Mouse (Mus musculus): Measurements from ENCODE around the gene Alg3. TPM values are rescaled to one million over a fixed set of nuclear protein-coding genes. Genes with fewer than 3 reads are reported as not detected.

The Alg3 gene
- 53.4 and 55.4 TPM in 2 replicates for polyA plus RNA-seq (2014; fragmentation: Nextera tagmentation; extraction: Ambion mirVana)

DNA sequence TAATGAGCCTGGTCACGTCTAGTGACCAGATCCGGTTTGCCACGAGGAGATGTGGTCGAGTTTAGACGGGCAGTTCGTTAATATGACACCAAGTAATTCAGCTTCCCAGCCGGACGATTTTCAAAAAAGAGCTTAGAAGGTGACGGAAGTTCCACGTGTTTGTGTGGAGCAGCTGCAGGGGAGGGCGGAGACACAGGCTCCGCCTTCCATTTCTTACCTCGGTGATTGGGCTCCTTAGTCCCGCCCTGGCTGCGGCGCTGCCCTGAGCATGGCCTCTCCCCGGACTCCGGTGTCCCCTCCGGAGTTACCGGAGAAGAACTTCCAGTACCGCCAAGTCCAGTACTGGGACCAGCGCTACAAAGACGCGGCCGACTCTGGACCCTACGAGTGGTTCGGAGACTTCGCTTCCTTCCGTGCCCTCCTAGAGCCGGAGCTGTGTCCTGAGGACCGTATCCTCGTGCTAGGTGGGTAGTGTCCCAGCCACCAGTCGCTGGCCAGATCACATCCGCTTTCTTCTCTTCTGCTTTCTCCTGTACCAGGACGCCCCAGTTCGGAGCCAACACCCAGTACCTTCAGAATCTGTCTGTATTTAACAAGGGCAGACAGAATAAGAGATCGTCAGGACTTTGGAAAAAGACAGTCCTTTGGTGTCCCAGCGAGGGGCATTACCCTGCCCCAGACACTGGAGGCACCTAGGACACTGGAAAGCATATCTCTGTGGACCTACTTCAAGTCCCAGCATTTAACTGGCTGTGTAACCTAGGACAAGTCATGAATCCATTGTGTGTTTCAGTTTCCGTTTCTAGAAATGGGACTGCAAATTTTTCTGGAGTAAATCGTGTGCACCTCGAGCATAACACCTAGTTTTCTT is at the start of gene Alg3, which contains the start of the genes Eef1akmt4 and Gm49333:
Alg3 (minus strand) TSS at position 379 of the 871 bp plus-strand sequence.
Eef1akmt4 (plus strand) TSS at position 237 of the 871 bp plus-strand sequence.
Gm49333 (plus strand) TSS at position 254 of the 871 bp plus-strand sequence.
- no peaks in the 10 kb centered on the region for H3K27me3 ChIP-seq (ENCODE audit: control insufficient read depth, insufficient read depth, low read length)
- H3K27ac ChIP-seq (replicated peaks; ENCODE audit: low read depth, low read length), result peak within 1 kb of the TSS; percentile 60; the same call in 1 of the 2 replicates
- H3K9ac ChIP-seq (ENCODE audit: low read length), result peak within 1 kb of the TSS; percentile 88
- peaks cover 7% of the 10 kb centered on the region; the same call in 1 of the 2 replicates for H3K36me3 ChIP-seq (ENCODE audit: control insufficient read depth, insufficient read depth, low read length)
- peaks cover 3% of the 10 kb centered on the region; the same call in 1 of the 2 replicates for H3K4me1 ChIP-seq (ENCODE audit: control insufficient read depth, insufficient read depth, low read length)
- DNase-seq (ENCODE audit: low spot score) (peak; percentile 86), ATAC-seq (ENCODE audit: insufficient number of reproducible peaks, low FRiP score, low TSS enrichment, low read depth) (peak; percentile 97)
- H3K4me2 ChIP-seq (ENCODE audit: low read depth, severe bottlenecking), result peak within 1 kb of the TSS; percentile 87
- peak within 1 kb of the TSS; percentile 68 for H3K4me3 ChIP-seq (ENCODE audit: low read depth, low read length)
- H3K9me3 ChIP-seq (ENCODE audit: control insufficient read depth, low read length), result no peaks in the 10 kb centered on the region
- 3% methylated on average over 41 of the region's 41 CpGs for WGBS

DNA sequence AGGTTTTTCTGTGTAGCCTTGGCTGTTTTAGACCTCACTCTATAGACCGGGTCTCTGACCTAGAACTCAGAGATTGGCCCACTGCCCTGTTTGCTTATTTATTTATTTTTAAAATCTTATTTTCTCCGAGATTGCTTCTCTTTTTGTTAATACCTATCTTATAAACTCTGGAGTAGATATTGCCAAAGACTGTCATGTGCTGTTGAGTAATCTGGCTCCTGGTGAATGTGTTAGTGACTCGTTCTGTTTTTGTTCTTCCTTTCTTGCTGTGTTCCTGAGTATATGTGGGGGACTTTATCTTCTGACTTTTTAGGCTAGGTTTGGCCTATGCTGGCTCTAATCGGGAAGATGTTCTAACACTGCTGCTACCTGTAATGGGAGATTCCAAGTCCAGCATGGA is 46.1 kb upstream of the Alg3 start:
- no peaks in the 10 kb centered on the region for H3K9me3 ChIP-seq (ENCODE audit: control insufficient read depth, low read length)
- H3K27ac ChIP-seq (replicated peaks; ENCODE audit: low read depth, low read length), result no peak overlapping the region
- H3K36me3 ChIP-seq (ENCODE audit: control insufficient read depth, insufficient read depth, low read length), result peaks cover 50% of the 10 kb centered on the region
- ATAC-seq (ENCODE audit: insufficient number of reproducible peaks, low FRiP score, low TSS enrichment, low read depth) (no peak), DNase-seq (ENCODE audit: low spot score) (no peak)
- WGBS, result 91% methylated on average over 4 of the region's 4 CpGs
- no peak overlapping the region for H3K4me2 ChIP-seq (ENCODE audit: low read depth, severe bottlenecking)
- H3K4me3 ChIP-seq (ENCODE audit: low read depth, low read length), result no peak overlapping the region
- H3K27me3 ChIP-seq (ENCODE audit: control insufficient read depth, insufficient read depth, low read length), result no peaks in the 10 kb centered on the region
- 0 out of 2 replicates have a peak, but pooled peaks cover 2% of the 10 kb centered on the region for H3K4me1 ChIP-seq (ENCODE audit: control insufficient read depth, insufficient read depth, low read length)
- no peak overlapping the region for H3K9ac ChIP-seq (ENCODE audit: low read length)

DNA sequence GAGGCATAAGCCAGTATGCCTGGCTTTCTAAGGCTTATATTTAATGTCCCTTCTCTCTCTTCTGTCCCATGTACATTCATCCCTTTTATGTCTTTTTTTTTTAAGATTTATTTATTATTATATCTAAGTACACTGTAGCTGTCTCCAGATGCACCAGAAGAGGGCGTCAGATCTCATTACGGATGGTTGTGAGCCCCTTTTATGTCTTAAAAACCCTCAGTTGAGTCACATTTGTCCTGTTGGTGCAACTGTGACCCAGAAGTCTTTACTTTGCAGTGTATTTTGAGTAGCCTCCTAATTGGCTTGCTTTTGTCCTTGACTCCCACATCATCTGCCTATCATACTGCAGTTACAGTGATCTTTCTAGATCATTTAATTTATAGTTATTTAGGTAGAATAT is 41.8 kb upstream of the Alg3 start:
- no peak overlapping the region for H3K4me2 ChIP-seq (ENCODE audit: low read depth, severe bottlenecking)
- DNase-seq (ENCODE audit: low spot score), result no peak
- no peak for ATAC-seq (ENCODE audit: insufficient number of reproducible peaks, low FRiP score, low TSS enrichment, low read depth)
- peaks cover 7% of the 10 kb centered on the region; the same call in 1 of the 2 replicates for H3K4me1 ChIP-seq (ENCODE audit: control insufficient read depth, insufficient read depth, low read length)
- 57% methylated on average over 2 of the region's 2 CpGs for WGBS
- H3K9ac ChIP-seq (ENCODE audit: low read length), result no peak overlapping the region
- no peaks in the 10 kb centered on the region for H3K9me3 ChIP-seq (ENCODE audit: control insufficient read depth, low read length)
- H3K27me3 ChIP-seq (ENCODE audit: control insufficient read depth, insufficient read depth, low read length), result no peaks in the 10 kb centered on the region
- H3K27ac ChIP-seq (replicated peaks; ENCODE audit: low read depth, low read length), result no peak overlapping the region
- H3K4me3 ChIP-seq (ENCODE audit: low read depth, low read length), result no peak overlapping the region
- H3K36me3 ChIP-seq (ENCODE audit: control insufficient read depth, insufficient read depth, low read length), result peaks cover 24% of the 10 kb centered on the region; the same call in 1 of the 2 replicates

DNA sequence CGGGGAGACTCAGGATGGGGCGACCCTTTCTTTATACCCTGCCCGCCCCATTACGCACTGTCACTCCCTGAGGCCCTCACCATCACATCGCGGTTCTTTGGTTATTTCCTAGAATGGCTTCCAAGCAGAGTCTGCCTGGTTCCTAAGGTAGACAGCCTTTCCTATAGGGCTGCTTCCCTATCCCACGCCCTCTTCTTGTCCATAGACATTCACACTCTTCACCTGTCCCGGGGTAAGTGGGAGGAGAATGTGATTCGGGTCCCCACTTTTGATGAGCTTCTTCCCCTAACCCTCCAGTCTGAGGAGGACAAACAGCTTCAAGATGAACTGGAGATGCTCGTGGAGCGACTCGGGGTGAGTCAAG is 40.4 kb upstream of the Alg3 start:
- H3K36me3 ChIP-seq (ENCODE audit: control insufficient read depth, insufficient read depth, low read length), result peaks cover 17% of the 10 kb centered on the region; the same call in 1 of the 2 replicates
- 11% methylated on average over 12 of the region's 12 CpGs for WGBS
- H3K9me3 ChIP-seq (ENCODE audit: control insufficient read depth, low read length), result no peaks in the 10 kb centered on the region
- no peaks in the 10 kb centered on the region for H3K27me3 ChIP-seq (ENCODE audit: control insufficient read depth, insufficient read depth, low read length)
- H3K9ac ChIP-seq (ENCODE audit: low read length), result peak overlapping the region; percentile 83
- DNase-seq (ENCODE audit: low spot score), result no peak
- H3K4me1 ChIP-seq (ENCODE audit: control insufficient read depth, insufficient read depth, low read length), result peaks cover 7% of the 10 kb centered on the region; the same call in 1 of the 2 replicates
- H3K4me3 ChIP-seq (ENCODE audit: low read depth, low read length), result peak overlapping the region; percentile 92
- peak overlapping the region; percentile 78 for H3K4me2 ChIP-seq (ENCODE audit: low read depth, severe bottlenecking)
- ATAC-seq (ENCODE audit: insufficient number of reproducible peaks, low FRiP score, low TSS enrichment, low read depth), result peak; percentile 40
- H3K27ac ChIP-seq (replicated peaks; ENCODE audit: low read depth, low read length), result no peak overlapping the region

DNA sequence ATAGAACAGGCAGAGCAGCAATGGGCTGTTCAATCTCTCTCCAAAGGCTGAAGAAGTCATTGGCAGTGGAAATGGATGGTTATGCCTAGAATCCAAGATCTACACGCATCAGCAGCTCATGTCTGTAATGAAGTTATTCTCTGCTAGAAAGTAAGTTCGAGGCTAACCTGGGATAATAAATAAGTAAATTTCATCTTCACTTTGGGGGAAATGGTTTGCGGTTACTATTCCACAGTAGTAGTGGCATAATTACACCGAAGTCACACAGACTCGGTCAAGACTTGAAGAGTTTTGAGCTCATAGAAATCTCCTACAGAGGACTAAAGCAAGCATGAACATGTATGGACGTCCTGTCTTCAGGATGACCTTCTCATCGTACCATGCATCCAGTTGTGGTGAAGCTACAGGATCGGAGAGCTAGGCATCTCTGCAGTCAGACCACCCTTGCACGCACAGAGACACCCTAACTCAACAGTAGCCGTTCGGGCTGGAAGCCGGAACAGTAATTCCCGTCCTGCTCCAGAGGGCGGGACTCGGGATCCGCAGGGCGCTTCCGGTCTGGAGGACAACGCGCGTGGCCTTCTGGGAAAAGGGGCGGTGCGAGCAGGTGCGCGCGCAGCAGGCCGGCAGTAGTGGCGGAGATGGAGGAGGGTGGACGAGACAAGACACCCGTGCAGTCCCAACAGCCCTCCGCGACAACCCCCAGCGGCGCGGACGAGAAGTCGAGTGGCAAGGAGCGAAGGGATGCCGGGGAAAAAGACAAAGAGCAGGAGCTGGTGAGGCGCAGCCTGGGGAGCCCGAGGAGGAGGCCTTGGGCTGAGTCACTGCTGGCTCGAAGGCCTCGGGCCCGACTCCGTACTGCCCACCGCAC is 39.8 kb upstream of the Alg3 start, which contains the start of gene Psmd2:
Psmd2 (plus strand) TSS at position 577 of the 871 bp plus-strand sequence.
- H3K27me3 ChIP-seq (ENCODE audit: control insufficient read depth, insufficient read depth, low read length), result no peaks in the 10 kb centered on the region
- H3K4me1 ChIP-seq (ENCODE audit: control insufficient read depth, insufficient read depth, low read length), result peaks cover 7% of the 10 kb centered on the region; the same call in 1 of the 2 replicates
- H3K4me2 ChIP-seq (ENCODE audit: low read depth, severe bottlenecking), result peak within 1 kb of the TSS; percentile 78
- H3K9ac ChIP-seq (ENCODE audit: low read length), result peak within 1 kb of the TSS; percentile 83
- H3K4me3 ChIP-seq (ENCODE audit: low read depth, low read length), result peak within 1 kb of the TSS; percentile 92
- no peaks in the 10 kb centered on the region for H3K9me3 ChIP-seq (ENCODE audit: control insufficient read depth, low read length)
- DNase-seq (ENCODE audit: low spot score) (peak; percentile 97), ATAC-seq (ENCODE audit: insufficient number of reproducible peaks, low FRiP score, low TSS enrichment, low read depth) (peak; percentile 93)
- 2% methylated on average over 46 of the region's 46 CpGs for WGBS
- H3K27ac ChIP-seq (replicated peaks; ENCODE audit: low read depth, low read length), result 0 out of 2 replicates have a peak within 1 kb of the TSS, but pooled peaks have one; percentile 42
- H3K36me3 ChIP-seq (ENCODE audit: control insufficient read depth, insufficient read depth, low read length), result peaks cover 11% of the 10 kb centered on the region; the same call in 1 of the 2 replicates

DNA sequence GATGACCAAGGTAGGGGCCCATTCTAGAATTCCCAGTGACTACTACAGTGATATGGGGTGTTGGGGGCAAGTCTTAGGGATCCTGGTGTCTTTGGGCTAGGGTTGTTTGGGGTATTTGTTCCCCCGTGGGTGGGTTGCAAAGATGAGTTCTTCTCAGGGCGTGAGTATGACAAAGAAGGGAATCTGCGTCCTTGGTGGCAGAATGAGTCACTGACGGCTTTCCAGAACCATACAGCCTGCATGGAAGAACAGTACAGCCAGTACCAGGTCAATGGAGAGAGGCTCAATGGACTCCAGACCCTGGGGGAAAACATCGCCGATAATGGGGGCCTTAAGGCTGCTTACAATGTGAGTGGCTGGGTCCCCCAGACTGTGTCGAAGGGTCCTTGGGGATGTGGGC is 32.4 kb upstream of the Alg3 start:
- ATAC-seq (ENCODE audit: insufficient number of reproducible peaks, low FRiP score, low TSS enrichment, low read depth), result no peak
- H3K4me3 ChIP-seq (ENCODE audit: low read depth, low read length), result no peak overlapping the region
- 87% methylated on average over 7 of the region's 7 CpGs for WGBS
- H3K9me3 ChIP-seq (ENCODE audit: control insufficient read depth, low read length), result no peaks in the 10 kb centered on the region
- H3K27me3 ChIP-seq (ENCODE audit: control insufficient read depth, insufficient read depth, low read length), result no peaks in the 10 kb centered on the region
- no peak overlapping the region for H3K9ac ChIP-seq (ENCODE audit: low read length)
- no peak overlapping the region for H3K4me2 ChIP-seq (ENCODE audit: low read depth, severe bottlenecking)
- H3K27ac ChIP-seq (replicated peaks; ENCODE audit: low read depth, low read length), result no peak overlapping the region
- no peaks in the 10 kb centered on the region for H3K36me3 ChIP-seq (ENCODE audit: control insufficient read depth, insufficient read depth, low read length)
- no peaks in the 10 kb centered on the region for H3K4me1 ChIP-seq (ENCODE audit: control insufficient read depth, insufficient read depth, low read length)
- DNase-seq (ENCODE audit: low spot score), result no peak

DNA sequence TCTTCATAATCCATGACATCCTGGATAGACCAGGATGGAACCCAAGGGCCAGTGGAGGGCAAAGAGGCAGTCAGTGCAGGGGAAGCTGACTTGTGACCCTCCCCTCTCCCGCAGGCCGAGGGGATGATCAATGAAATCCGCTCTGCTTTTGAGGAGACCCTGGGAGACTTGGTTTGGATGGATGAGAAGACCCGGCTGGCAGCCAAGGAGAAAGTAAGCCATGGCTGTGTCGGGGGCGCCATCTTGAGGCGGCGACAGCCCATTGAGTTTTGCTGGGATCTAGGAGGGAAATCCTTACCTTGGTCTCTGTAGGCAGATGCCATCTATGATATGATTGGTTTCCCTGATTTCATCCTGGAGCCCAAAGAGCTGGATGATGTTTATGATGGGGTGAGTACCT is 30.6 kb upstream of the Alg3 start:
- H3K9me3 ChIP-seq (ENCODE audit: control insufficient read depth, low read length), result no peaks in the 10 kb centered on the region
- DNase-seq (ENCODE audit: low spot score) (peak; percentile 79), ATAC-seq (ENCODE audit: insufficient number of reproducible peaks, low FRiP score, low TSS enrichment, low read depth) (no peak)
- H3K4me3 ChIP-seq (ENCODE audit: low read depth, low read length), result no peak overlapping the region
- H3K4me1 ChIP-seq (ENCODE audit: control insufficient read depth, insufficient read depth, low read length), result no peaks in the 10 kb centered on the region
- H3K27ac ChIP-seq (replicated peaks; ENCODE audit: low read depth, low read length), result no peak overlapping the region
- no peak overlapping the region for H3K4me2 ChIP-seq (ENCODE audit: low read depth, severe bottlenecking)
- no peak overlapping the region for H3K9ac ChIP-seq (ENCODE audit: low read length)
- H3K27me3 ChIP-seq (ENCODE audit: control insufficient read depth, insufficient read depth, low read length), result no peaks in the 10 kb centered on the region
- H3K36me3 ChIP-seq (ENCODE audit: control insufficient read depth, insufficient read depth, low read length), result no peaks in the 10 kb centered on the region
- WGBS, result under 1% methylated on average over 8 of the region's 8 CpGs

DNA sequence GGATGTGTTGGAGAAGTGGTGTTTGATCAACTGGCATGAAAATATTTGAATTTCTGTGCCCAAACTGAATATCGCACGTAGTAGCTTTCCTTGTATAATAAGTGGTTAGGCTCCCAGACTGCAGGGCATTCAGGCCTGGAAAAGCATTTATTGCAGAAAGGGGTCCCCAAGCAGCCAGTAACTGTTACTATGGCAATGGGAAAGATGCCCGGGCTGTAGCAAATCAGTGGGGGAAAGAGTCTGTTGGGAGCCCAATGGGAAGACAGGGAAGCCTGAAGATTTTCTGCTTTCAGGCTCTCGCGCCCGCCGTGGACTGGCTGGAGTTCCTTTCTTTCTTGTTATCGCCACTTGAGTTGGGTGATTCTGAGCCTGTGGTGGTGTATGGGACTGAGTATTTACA is 26.8 kb upstream of the Alg3 start:
- H3K9ac ChIP-seq (ENCODE audit: low read length), result no peak overlapping the region
- DNase-seq (ENCODE audit: low spot score) (no peak), ATAC-seq (ENCODE audit: insufficient number of reproducible peaks, low FRiP score, low TSS enrichment, low read depth) (no peak)
- no peak overlapping the region for H3K27ac ChIP-seq (replicated peaks; ENCODE audit: low read depth, low read length)
- H3K4me3 ChIP-seq (ENCODE audit: low read depth, low read length), result no peak overlapping the region
- no peaks in the 10 kb centered on the region for H3K9me3 ChIP-seq (ENCODE audit: control insufficient read depth, low read length)
- no peaks in the 10 kb centered on the region for H3K4me1 ChIP-seq (ENCODE audit: control insufficient read depth, insufficient read depth, low read length)
- H3K36me3 ChIP-seq (ENCODE audit: control insufficient read depth, insufficient read depth, low read length), result no peaks in the 10 kb centered on the region
- 78% methylated on average over 8 of the region's 8 CpGs for WGBS
- H3K27me3 ChIP-seq (ENCODE audit: control insufficient read depth, insufficient read depth, low read length), result no peaks in the 10 kb centered on the region
- H3K4me2 ChIP-seq (ENCODE audit: low read depth, severe bottlenecking), result no peak overlapping the region

Data from limb, embryonic 11.5 days (tissue).